Mouse (Mus musculus): ENCODE measurements around the gene Eaf1.
"Not testable (repeated sequence)": the region's sequence is repeated elsewhere in the genome, so short reads cannot be mapped to it uniquely, and the experiment has no call there.

DNA sequence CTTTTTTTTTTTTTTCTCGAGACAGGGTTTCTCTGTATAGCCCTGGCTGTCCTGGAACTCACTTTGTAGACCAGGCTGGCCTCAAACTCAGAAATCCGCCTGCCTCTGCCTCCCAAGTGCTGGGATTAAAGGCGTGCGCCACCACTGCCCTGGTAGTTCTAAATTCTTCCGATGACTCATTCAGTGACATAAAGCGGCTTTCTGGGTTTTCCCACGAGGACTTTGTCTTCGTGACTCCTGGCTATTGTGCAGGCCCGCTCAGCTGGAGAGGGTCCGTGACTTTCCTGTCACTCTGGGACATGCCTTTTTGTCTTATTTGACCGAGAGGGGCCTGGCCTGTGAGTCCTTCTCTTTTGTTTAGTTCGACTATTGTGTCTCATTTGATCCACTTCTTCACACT is 40.3 kb upstream of the Eaf1 start:
- TF ChIP-seq CTCF, EP300 (IDR thresholded peaks at IDR 0.05; ENCODE audit: low read depth): not testable (repeated sequence)

Measured in liver, postnatal 0 days (tissue).